Mouse (Mus musculus) hematopoietic stem cell, adult 5-6 weeks (primary cell): Measurements from ENCODE around the gene Ptpn4. TPM values are rescaled to one million over a fixed set of nuclear protein-coding genes. Genes with fewer than 3 reads are reported as not detected.

Experiments used
- total RNA-seq: library from RNA; stranded (forward); fragments of 172-1452, 232-1000 nt; gene quantifications from 2 replicates; pipeline ENCODE4 v1.2.3, GENCODE M21; 2017

Gene Ptpn4
- total RNA-seq, 1 experiment from 2014 or later = 17.0 TPM

Other genes starting within 250 kb of the Ptpn4 start
- 4.3 and 5.5 TPM in 2 replicates for gene Epb41l5, start 188.6 kb downstream of the Ptpn4 start, total RNA-seq
- 5.2 and 6.1 TPM in 2 replicates for gene Tmem177, start 75.6 kb upstream of the Ptpn4 start, total RNA-seq
- gene Cfap221, start 159.6 kb upstream of the Ptpn4 start, total RNA-seq = not detected in 2 replicates
- gene Sctr, start 169.3 kb upstream of the Ptpn4 start, total RNA-seq = not detected in 2 replicates
- gene Tmem37, start 236.5 kb upstream of the Ptpn4 start, total RNA-seq = 0.25 and 2.6 TPM in 2 replicates